Mouse (Mus musculus) liver, postnatal 0 days (tissue): Measurements from ENCODE around the gene Fndc11. TPM values are rescaled to one million over a fixed set of nuclear protein-coding genes. Genes with fewer than 3 reads are reported as not detected.
"Not testable (repeated sequence)": the region's sequence is repeated elsewhere in the genome, so short reads cannot be mapped to it uniquely, and the experiment has no call there.

Experiments
- ATAC-seq: fragments of 200-750 bp; cut with Nextera tagmentation; 2 replicates; pipeline ENCODE4 v1.8.0; 2017; ENCODE audit warnings: mild to moderate bottlenecking, moderate library complexity
- DNase-seq: peaks from one replicate; pipeline ENCODE4 v3.0.0-alpha.2; 2016
- H3K27ac ChIP-seq: fragments of 300-500 bp; sonication (generic); 2 replicates; pipeline ENCODE4 v1.5.1; 2014; ENCODE audit warnings: antibody characterized with exemption, moderate library complexity, mild to moderate bottlenecking, low read depth
- H3K27me3 ChIP-seq: fragments of 300-500 bp; sonication (generic); 2 replicates; pipeline ENCODE4 v1.6.1; 2014; ENCODE audit warnings: low read length, control low read depth, mixed read lengths; ENCODE audit not compliant: insufficient read depth
- H3K36me3 ChIP-seq: fragments of 300-500 bp; sonication (generic); replicated peaks from 2 replicates; pipeline ENCODE4 v1.6.1; 2014; ENCODE audit warnings: mild to moderate bottlenecking, control low read depth, low read length, moderate library complexity, mixed read lengths; ENCODE audit not compliant: insufficient read depth
- H3K4me1 ChIP-seq: fragments of 300-500 bp; sonication (generic); 2 replicates; pipeline ENCODE4 v1.6.1; 2014; ENCODE audit warnings: antibody characterized with exemption, mild to moderate bottlenecking, control low read depth; ENCODE audit not compliant: insufficient read depth
- H3K4me2 ChIP-seq: fragments of 300-500 bp; sonication (generic); 2 replicates; pipeline ENCODE4 v1.6.1; 2014; ENCODE audit warnings: low read depth, mild to moderate bottlenecking, low read length, moderate library complexity, mixed read lengths
- H3K4me3 ChIP-seq: fragments of 300-500 bp; sonication (generic); 2 replicates; pipeline ENCODE4 v1.5.1; 2014; ENCODE audit warnings: low read depth, low read length
- H3K9ac ChIP-seq: fragments of 300-500 bp; sonication (generic); replicated peaks from 2 replicates; pipeline ENCODE4 v1.6.1; 2014; ENCODE audit warnings: mild to moderate bottlenecking, moderate library complexity
- H3K9me3 ChIP-seq: fragments of 300-500 bp; sonication (generic); 2 replicates; pipeline ENCODE4 v1.6.1; 2016; ENCODE audit warnings: mild to moderate bottlenecking, control low read depth, low read length, mixed read lengths
- CTCF ChIP-seq: sonication (generic); IDR thresholded peaks from 2 replicates; pipeline ENCODE4 v1.5.1; 2016; ENCODE audit warnings: antibody characterized with exemption, low read depth
- EP300 ChIP-seq: IDR thresholded peaks from 2 replicates; pipeline ENCODE4 v1.6.1; 2016; ENCODE audit warnings: antibody characterized with exemption, low read depth, mild to moderate bottlenecking
- WGBS: fragments of 180-500 bp; shearing (Covaris S2); extraction: QIAGEN DNeasy Blood & Tissue Kit; methylation state at CpG from one replicate; pipeline ENCODE4 v1.1.7; 2014; ENCODE audit not compliant: insufficient replicate concordance; 5-methylcytosine and 5-hydroxymethylcytosine counted together
- polyA plus RNA-seq: library from polyadenylated mRNA; unstranded; fragments of >200 nt; fragmentation: Nextera tagmentation; extraction: Ambion mirVana; gene quantifications from 2 replicates; pipeline ENCODE4 v1.2.1, GENCODE M21; 2015

Fndc11 gene
- polyA plus RNA-seq, 1 experiment from 2014 or later, result 0.09 TPM

- Histone ChIP-seq H3K9me3 (no peaks in the 10 kb centered on the region), H3K4me1 (peaks cover 15% of the 10 kb centered on the region)
- under 1% methylated on average over 62 of the region's 64 CpGs for WGBS
Observed at GRCm38 (mm10) chr2:181187121-181188000, 32.5 kb upstream of the Fndc11 start, which contains the start of gene Ppdpf. Ppdpf (plus strand) TSS chr2:181187247.

GRCm38 (mm10) chr2:181188681-181189080 lies 31.1 kb upstream of the Fndc11 start:
- no peak for DNase-seq
- no peak overlapping the region for H3K4me3 ChIP-seq

More at GRCm38 (mm10) chr2:181187121-181188000, 32.5 kb upstream of the Fndc11 start, which contains the start of gene Ppdpf:
- H3K36me3 ChIP-seq, result no peaks in the 10 kb centered on the region
- peak; percentile 93 for ATAC-seq
- no peaks in the 10 kb centered on the region for H3K27me3 ChIP-seq
- DNase-seq, result peak; percentile 94
- H3K27ac ChIP-seq, result peak within 1 kb of the TSS; percentile 95
- peak; percentile 43 for TF ChIP-seq CTCF
- TF ChIP-seq EP300, result peak; percentile 40; the same call in 1 of the 2 replicates
- H3K4me3 ChIP-seq, result peak within 1 kb of the TSS; percentile 82
- peak within 1 kb of the TSS; percentile 99 for H3K4me2 ChIP-seq
- peak within 1 kb of the TSS; percentile 82 for H3K9ac ChIP-seq

GRCm38 (mm10) chr2:181189321-181189720 lies 30.5 kb upstream of the Fndc11 start:
- Histone ChIP-seq H3K9ac (no peak overlapping the region), H3K4me1 (peaks cover 15% of the 10 kb centered on the region), H3K36me3 (no peaks in the 10 kb centered on the region), H3K9me3 (no peaks in the 10 kb centered on the region), H3K27me3 (no peaks in the 10 kb centered on the region), H3K4me3 (no peak overlapping the region), H3K4me2 (peak overlapping the region; percentile 99; the same call in 1 of the 2 replicates), H3K27ac (peak overlapping the region; percentile 95)
- TF ChIP-seq CTCF, result no peak
- no peak for TF ChIP-seq EP300
- ATAC-seq, result no peak
- WGBS, result 67% methylated on average over 1 of the region's 1 CpGs
- DNase-seq, result no peak

More at GRCm38 (mm10) chr2:181188681-181189080, 31.1 kb upstream of the Fndc11 start:
- Histone ChIP-seq H3K36me3 (no peaks in the 10 kb centered on the region), H3K27me3 (no peaks in the 10 kb centered on the region), H3K4me2 (peak overlapping the region; percentile 99), H3K4me1 (peaks cover 15% of the 10 kb centered on the region), H3K27ac (peak overlapping the region; percentile 95), H3K9me3 (no peaks in the 10 kb centered on the region), H3K9ac (peak overlapping the region; percentile 41)
- TF ChIP-seq EP300, result no peak
- TF ChIP-seq CTCF, result no peak
- 45% methylated on average over 2 of the region's 2 CpGs for WGBS
- ATAC-seq, result no peak

GRCm38 (mm10) chr2:181191385-181191784 lies 28.4 kb upstream of the Fndc11 start:
- not testable (repeated sequence) for ATAC-seq, H3K27me3 ChIP-seq, H3K9ac ChIP-seq, H3K4me2 ChIP-seq, H3K4me3 ChIP-seq, H3K9me3 ChIP-seq, DNase-seq, H3K36me3 ChIP-seq, H3K27ac ChIP-seq
- peaks cover 18% of the 10 kb centered on the region for H3K4me1 ChIP-seq
- WGBS, result 60% methylated on average over 3 of the region's 4 CpGs

GRCm38 (mm10) chr2:181191936-181192335 lies 27.9 kb upstream of the Fndc11 start:
- TF ChIP-seq CTCF (no peak), EP300 (no peak)
- no peak for DNase-seq

GRCm38 (mm10) chr2:181193044-181193443 lies 26.8 kb upstream of the Fndc11 start:
- Histone ChIP-seq H3K9me3 (no peaks in the 10 kb centered on the region), H3K4me3 (no peak overlapping the region), H3K36me3 (no peaks in the 10 kb centered on the region), H3K9ac (no peak overlapping the region), H3K4me1 (peaks cover 20% of the 10 kb centered on the region), H3K4me2 (no peak overlapping the region), H3K27me3 (no peaks in the 10 kb centered on the region), H3K27ac (no peak overlapping the region)
- DNase-seq, result no peak
- 43% methylated on average over 3 of the region's 3 CpGs for WGBS
- TF ChIP-seq CTCF, result no peak
- no peak for ATAC-seq

More at GRCm38 (mm10) chr2:181191936-181192335, 27.9 kb upstream of the Fndc11 start:
- no peak for ATAC-seq
- no peaks in the 10 kb centered on the region for H3K36me3 ChIP-seq
- peaks cover 20% of the 10 kb centered on the region for H3K4me1 ChIP-seq
- no peak overlapping the region for H3K4me3 ChIP-seq
- no peak overlapping the region for H3K4me2 ChIP-seq
- no peak overlapping the region for H3K27ac ChIP-seq
- 70% methylated on average over 4 of the region's 4 CpGs for WGBS
- no peak overlapping the region for H3K9ac ChIP-seq
- no peaks in the 10 kb centered on the region for H3K27me3 ChIP-seq
- no peaks in the 10 kb centered on the region for H3K9me3 ChIP-seq
